Mouse (Mus musculus) thymus, adult 2 months (tissue): Measurements from ENCODE around the gene Ikzf3.

Experiments used
- CTCF ChIP-seq: fragments of 200-500 bp; IDR thresholded peaks from 2 replicates; pipeline ENCODE4 v1.5.1; 2012; ENCODE audit warnings: mild to moderate bottlenecking, control low read depth, low read length, moderate library complexity, borderline replicate concordance; ENCODE audit not compliant: control insufficient read depth, poor library complexity, insufficient read depth; ENCODE audit errors: extremely low read depth
- POLR2A ChIP-seq: fragments of 200-500 bp; IDR thresholded peaks from 2 replicates; pipeline ENCODE4 v1.6.1; 2012; ENCODE audit warnings: mild to moderate bottlenecking, low read length, control low read depth, moderate library complexity; ENCODE audit not compliant: control insufficient read depth, poor library complexity, insufficient read depth; ENCODE audit errors: extremely low read depth

GRCm38 (mm10) chr11:98493394-98493793, 52.4 kb downstream of the Ikzf3 start:
- TF ChIP-seq POLR2A: no peak
- TF ChIP-seq CTCF: no peak
